Mouse (Mus musculus) left cerebral cortex, adult 2 months (tissue): ENCODE measurements around the gene Ndufa4l2. TPM values are rescaled to one million over a fixed set of nuclear protein-coding genes. Genes with fewer than 3 reads are reported as not detected.

Experiments
- DNase-seq, 2 experiments: peaks; one replicate each; pipeline ENCODE4 v3.0.0; 2021 to 2022; ENCODE audit warnings: low spot score in 2 of 2, mixed read lengths in 1 of 2; ENCODE audit errors: extremely low spot score in 1 of 2
- H3K27ac ChIP-seq: fragments of 200-600 bp; 2 replicates; pipeline ENCODE4 v1.8.1; 2022
- H3K4me3 ChIP-seq: fragments of 200-600 bp; 2 replicates; pipeline ENCODE4 v1.8.1; 2022
- CTCF ChIP-seq: fragments of 200-600 bp; IDR thresholded peaks from 2 replicates; pipeline ENCODE4 v1.8.1; 2022; ENCODE audit warnings: antibody characterized with exemption, mild to moderate bottlenecking, moderate library complexity
- intact Hi-C: fragments of 180-260 bp; cut with DNase I; formaldehyde crosslinking; loops from one replicate; pipeline ENCODE4 v1.15.1; 2025
- long read RNA-seq, 2 experiments: library from polyadenylated mRNA; stranded (forward); transcript quantifications; one replicate each; pipeline ENCODE4 v2.0.0; 2021; ENCODE audit warnings: borderline mapping rate in 2 of 2
- total RNA-seq, 2 experiments: library from RNA; stranded (reverse); gene quantifications; 2 replicates each; pipeline ENCODE4 v1.2.3; 2021

Gene Ndufa4l2
- total RNA-seq: 1 to 10 TPM; 4.2 to 5.6 TPM
- long read RNA-seq, experiment 1, partial matches to known transcripts: 0 of 3 reads
- long read RNA-seq, experiment 1, other reads (novel, unspliced or antisense): 0 of 3 reads
- long read RNA-seq, experiment 2, partial matches to known transcripts: 0 of 3 reads
- long read RNA-seq, experiment 2, other reads (novel, unspliced or antisense): 1 of 3 reads

DNA sequence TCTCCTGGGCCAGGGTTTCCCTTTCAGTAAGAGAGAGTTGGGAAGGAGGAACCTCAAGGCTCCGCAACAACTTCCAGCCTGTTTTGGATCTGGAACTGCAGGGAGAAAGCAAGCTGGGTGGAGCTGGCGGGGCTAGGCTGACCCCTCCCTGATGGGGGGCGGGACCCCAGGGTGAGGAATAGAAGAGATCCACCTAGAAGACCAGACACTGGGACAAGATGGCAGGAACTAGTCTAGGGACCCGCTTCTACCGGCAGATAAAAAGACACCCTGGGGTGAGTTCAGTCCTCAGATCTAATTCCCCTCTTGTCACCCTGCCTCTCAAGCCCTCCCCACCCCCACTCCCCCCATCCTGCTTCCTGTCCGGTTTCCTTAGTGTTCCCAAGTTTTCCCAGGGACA lies at the start of gene Ndufa4l2:
TSS of gene Ndufa4l2 (plus strand) at position 204 of the 400 bp plus-strand sequence.
- no peak for DNase-seq
- H3K27ac ChIP-seq: no peak within 1 kb of the TSS

DNA sequence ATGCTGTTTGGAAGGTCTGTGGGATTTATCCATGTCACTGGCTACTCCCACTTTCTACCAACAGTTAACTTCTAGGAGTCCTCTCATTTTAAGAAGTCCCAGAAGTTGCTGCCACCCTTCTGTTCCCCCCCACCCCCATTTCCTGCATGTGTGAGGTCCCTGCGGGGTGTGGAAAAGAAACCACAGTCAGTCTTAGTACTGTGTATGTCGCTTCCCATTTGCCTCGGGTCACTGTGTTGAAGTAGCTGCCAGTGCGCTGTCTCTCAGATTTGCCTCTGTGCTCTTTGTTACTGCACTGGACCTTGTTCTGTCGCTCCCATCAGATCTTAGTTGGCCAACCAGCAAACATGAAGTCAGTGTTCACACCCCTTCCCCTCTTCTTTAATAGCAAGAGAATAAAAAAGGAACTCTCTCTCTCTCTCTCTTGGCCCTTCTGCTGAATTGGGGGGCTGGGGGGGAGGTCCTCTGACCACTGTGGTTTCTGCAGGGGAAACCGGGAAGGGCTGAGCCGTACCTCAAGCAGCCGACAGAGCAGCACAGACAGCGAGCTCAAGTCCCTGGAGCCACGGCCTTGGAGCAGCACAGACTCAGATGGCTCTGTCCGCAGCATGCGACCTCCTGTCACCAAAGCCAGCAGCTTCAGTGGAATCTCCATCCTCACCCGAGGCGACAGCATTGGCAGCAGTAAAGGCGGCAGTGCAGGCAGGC lies 43.3 kb upstream of the Ndufa4l2 start:
- no peak overlapping the region for H3K27ac ChIP-seq
- H3K4me3 ChIP-seq: no peak overlapping the region
- no peak for TF ChIP-seq CTCF
- no peak for DNase-seq
- intact Hi-C loops: no loop called here

More for the DNA sequence above, at the start of gene Ndufa4l2:
- no peak for TF ChIP-seq CTCF
- H3K4me3 ChIP-seq: no peak within 1 kb of the TSS
- intact Hi-C loops: no loop called here

DNA sequence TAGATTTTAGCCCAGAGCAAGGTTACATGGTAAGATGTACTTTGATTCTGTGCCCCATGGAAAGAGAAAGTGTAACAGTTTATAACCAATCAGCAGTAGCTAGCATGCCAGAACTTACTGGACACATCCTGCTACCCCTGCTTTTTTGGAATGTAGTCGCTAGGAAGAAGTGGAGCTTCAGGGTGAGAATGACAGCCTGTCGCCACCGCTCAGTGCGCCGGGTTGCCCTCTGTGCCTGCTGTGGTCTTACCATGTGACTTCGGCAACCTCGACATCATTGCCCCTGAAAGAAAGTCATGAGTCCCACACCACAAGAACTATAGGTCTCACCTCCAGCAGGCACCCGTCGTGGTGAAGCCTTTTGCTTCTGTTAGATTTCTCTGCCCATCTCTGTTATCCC lies 42.0 kb upstream of the Ndufa4l2 start:
- intact Hi-C loops: no loop called here

DNA sequence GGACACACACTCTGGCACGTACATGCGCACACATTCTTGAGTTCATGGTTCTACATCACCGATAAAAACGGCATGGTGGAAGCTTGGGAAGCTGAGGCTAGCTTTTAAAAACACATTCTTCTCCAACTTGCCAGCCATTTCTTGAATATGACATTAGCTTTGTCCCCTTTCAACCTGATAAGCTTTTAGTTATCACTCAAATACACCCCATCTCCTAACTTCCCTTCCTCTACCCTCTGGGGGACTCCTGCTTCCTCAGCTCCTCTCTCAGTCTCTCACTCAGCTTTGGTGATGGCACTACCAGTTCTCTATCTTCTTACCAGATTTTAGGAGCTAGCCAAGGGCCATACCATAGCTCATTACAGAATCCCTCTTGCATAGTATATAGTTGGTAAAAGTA lies 39.6 kb upstream of the Ndufa4l2 start:
- Histone ChIP-seq H3K4me3 (no peak overlapping the region), H3K27ac (no peak overlapping the region)
- TF ChIP-seq CTCF: no peak
- DNase-seq: no peak
- intact Hi-C loops: no loop called here

More for the DNA sequence above, 42.0 kb upstream of the Ndufa4l2 start:
- Histone ChIP-seq H3K27ac (no peak overlapping the region), H3K4me3 (no peak overlapping the region)
- no peak for TF ChIP-seq CTCF
- DNase-seq: no peak

DNA sequence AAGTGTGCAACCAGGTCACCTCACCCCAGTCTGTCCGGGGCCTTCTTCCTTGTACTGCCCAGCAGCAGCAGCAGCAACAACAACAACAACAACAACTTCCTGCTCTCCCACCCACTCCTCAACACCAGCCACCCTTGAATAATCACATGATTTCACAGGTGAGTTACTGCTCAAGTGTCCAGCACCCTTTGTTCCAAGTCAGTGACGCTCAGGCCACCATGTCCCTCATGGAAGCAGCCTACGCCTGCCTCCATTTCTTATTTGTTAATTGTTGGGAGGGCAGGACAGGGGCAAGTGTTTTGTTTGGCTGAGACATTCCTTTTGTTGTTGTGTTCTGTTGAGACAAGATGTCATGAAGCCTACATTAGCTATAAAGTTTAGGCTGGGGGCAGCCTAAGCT lies 38.2 kb upstream of the Ndufa4l2 start:
- no peak overlapping the region for H3K4me3 ChIP-seq
- no peak overlapping the region for H3K27ac ChIP-seq
- no peak for TF ChIP-seq CTCF
- DNase-seq: no peak
- intact Hi-C loops: no loop called here

DNA sequence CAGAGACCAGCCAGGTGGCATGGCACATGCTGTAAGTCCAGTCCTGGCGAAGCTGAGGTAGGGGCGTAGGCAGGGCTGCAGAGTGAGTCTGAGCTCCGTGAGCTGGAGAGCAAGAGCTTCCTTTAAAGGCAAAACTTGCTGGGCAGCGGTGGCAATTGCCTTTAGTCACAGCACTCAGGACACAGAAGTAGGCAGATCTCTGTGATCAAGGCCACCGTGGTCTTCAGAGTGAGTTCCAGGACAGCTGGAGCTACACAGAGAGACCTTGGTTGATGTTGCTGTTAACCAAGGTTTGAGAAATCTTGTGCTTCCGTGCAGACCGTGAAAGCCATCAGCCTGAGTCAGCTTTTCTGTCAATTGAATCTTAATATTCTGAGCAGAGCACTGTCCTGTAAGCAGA lies 37.5 kb upstream of the Ndufa4l2 start:
- Histone ChIP-seq H3K4me3 (no peak overlapping the region), H3K27ac (peak overlapping the region; percentile 1; the same call in 1 of the 2 replicates)
- DNase-seq: no peak
- TF ChIP-seq CTCF: no peak
- intact Hi-C loops: no loop called here

DNA sequence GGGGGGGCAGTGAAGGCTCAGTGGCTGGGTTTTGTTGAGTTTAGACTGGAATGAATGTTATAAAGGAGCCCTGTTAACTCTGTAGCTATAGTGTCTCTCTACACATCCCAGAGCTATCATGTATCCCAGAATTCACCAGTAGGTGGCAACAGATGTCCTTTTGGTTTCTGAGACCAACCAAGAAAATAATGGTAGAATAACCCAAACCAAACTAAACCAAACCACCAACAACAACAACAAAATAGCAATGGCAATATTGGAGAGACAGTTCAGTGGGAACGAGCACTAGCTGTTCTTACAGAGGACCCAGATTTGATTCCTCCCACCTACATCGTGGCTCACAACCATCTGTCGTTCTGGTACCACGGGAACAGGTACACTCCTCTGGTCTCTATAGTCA lies 35.6 kb upstream of the Ndufa4l2 start:
- DNase-seq: no peak
- Histone ChIP-seq H3K27ac (no peak overlapping the region), H3K4me3 (no peak overlapping the region)
- intact Hi-C loops: no loop called here
- peak; percentile 63 for TF ChIP-seq CTCF

DNA sequence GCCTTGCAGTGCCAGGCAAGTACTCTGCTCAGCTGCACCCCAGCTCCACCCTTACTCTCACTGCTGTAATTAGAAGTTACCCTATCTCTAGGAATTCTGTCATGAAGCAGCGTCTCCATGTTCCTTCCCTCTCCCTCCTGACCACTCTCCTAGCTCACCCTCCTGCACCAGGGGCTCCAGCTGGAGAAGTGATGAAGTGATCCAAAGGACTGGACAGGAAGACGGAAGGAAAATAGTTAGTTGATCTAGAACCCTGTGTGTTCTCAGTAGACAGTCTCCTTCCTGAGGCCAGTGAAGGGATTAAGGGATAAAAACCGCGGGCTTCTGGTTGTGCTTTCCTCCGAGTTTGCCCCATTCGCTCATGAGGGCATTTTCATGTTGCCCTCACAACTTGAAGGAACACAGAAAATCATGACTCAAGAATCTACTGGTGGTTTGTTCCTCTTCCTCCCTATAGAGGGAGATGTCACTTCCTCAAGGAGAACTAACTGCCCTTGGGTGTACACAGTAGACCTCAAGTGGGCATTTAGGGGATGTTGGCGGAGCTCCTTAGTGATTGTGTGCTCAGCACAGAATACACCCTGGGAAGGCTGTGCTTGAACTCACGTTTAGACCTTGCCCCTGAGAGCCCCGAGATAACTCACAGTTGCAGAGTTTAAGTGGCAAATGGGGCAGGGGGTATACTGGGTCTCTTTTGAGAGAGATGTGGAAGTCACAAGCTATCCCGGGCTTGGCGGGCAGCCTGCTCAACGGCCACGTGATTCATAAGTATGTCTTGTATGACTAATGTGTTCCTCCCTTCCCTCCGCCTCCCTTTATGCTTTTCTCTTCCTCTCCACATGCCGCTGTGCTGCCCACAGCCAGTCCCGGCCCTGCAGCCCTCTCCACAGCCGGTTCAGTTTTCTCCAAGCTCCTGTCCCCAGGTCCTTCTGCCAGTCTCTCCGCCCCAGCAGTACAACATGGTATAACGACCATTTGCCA lies 33.6 kb upstream of the Ndufa4l2 start:
- H3K27ac ChIP-seq: peak overlapping the region; percentile 28; the same call in 1 of the 2 replicates
- no peak overlapping the region for H3K4me3 ChIP-seq
- peak; percentile 25 for TF ChIP-seq CTCF
- peak; percentile 42 to 69 for DNase-seq
- intact Hi-C loops: loop anchor here (5.0 kb wide), 1 partner anchor 129 kb away; the partner anchor contains the start of gene Inhbe

DNA sequence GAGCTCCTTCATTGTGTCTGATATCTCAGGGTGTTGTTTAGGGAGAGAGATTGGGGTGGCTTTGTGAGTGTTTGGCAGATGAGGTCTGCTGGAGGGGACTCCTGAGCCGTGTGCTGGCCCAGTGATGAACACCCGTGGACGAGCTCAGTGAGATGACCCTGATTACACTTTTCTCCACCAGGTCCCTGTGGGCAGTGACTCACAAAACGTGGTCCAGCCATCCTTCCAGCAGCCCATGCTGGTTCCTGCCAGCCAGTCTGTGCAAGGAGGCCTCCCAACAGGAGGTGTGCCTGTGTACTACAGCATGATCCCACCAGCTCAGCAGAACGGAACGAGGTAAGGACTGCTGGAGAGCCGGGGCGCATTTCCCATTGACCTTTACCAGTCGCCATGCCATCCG lies 29.5 kb upstream of the Ndufa4l2 start:
- TF ChIP-seq CTCF: no peak
- H3K27ac ChIP-seq: no peak overlapping the region
- no peak for DNase-seq
- intact Hi-C loops: no loop called here
- H3K4me3 ChIP-seq: no peak overlapping the region

DNA sequence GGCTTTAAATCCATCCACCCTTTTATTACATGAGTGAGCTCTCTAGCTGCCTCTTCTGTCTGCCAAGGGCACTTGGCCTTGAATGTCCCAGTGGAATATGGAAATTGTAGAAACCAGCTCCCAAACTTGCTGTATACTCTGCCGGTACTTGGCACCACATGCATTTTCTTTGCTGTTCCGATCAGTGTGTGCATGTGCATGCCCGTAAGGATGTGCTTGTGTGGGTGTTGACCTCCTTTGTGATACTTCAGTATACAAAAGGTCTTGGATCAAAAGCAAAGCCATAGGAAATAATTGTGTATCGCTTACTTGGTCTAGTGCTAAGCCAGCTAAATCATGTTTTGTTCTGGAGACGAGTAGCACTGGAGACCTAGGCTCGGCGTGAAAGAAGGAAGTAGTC lies 25.9 kb upstream of the Ndufa4l2 start:
- Histone ChIP-seq H3K27ac (no peak overlapping the region), H3K4me3 (no peak overlapping the region)
- DNase-seq: no peak
- TF ChIP-seq CTCF: no peak
- intact Hi-C loops: no loop called here

DNA sequence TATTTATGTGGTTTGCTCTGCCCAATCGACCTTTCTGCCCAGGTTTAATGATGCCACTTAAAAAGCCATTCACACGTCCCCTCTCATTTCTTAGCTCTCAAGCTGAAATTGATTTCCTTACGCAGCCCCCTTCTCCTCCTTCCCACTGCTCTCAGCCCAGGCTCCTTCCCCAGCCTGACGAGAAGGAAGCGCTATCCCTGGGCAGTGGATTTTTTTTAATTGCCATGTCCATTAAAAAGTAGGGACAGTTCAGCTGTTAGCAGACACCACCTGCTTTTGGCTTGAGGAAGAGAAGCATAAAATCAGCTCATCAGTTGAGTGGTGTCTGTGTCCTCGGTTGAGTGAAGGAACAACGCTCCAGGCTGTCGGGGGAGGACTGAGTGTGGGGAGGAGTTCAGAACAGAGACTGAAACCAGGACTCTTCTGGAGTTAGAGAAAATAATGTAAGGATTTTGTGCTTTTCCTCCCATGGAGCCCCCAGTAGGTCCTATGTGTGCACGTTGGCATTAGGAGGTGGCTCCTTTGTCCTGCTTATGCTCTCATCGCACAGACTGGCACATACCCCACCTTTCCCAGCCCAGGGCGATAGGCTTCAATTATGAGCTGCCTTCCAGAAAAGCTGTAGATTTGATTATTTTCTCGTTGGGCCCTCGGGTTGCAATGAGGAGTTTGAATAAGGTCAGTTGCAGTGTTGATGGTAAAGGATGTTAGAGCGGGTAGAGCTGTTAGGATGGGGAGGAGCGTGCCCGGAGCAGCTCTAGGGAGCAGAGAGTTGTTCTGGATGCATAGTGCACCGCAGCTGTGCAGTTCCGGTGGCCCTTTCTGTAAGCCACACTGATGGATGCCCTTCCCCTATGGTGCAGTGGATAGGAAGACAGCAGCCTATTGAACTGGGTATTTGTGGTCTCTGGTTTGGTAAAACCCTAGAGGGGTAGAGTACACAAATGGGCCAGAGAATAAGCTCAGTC lies 24.3 kb upstream of the Ndufa4l2 start:
- Histone ChIP-seq H3K27ac (peak overlapping the region; percentile 49), H3K4me3 (no peak overlapping the region)
- intact Hi-C loops: no loop called here
- no peak for TF ChIP-seq CTCF
- no peak for DNase-seq
